Mouse (Mus musculus) megakaryocyte, embryonic 14.5 days (primary cell): Measurements from ENCODE around the gene Gprc5b. TPM values are rescaled to one million over a fixed set of nuclear protein-coding genes. Genes with fewer than 3 reads are reported as not detected.

Experiments
- H3K27me3 ChIP-seq: replicated peaks from 2 replicates; pipeline ENCODE3; 2012; ENCODE audit warnings: inconsistent platforms
- H3K36me3 ChIP-seq: replicated peaks from 2 replicates; pipeline ENCODE3; 2012; ENCODE audit warnings: low read length, inconsistent platforms, mixed read lengths
- H3K4me1 ChIP-seq: 2 replicates; pipeline ENCODE4 v1.6.1; 2012; ENCODE audit warnings: inconsistent platforms
- H3K4me3 ChIP-seq: replicated peaks from 2 replicates; pipeline ENCODE3; 2012; ENCODE audit warnings: moderate library complexity, mild to moderate bottlenecking, inconsistent platforms
- H3K9me3 ChIP-seq: 2 replicates; pipeline ENCODE4 v1.6.1; 2012; ENCODE audit warnings: inconsistent platforms
- FLI1 ChIP-seq: IDR thresholded peaks from 2 replicates; pipeline ENCODE4 v1.6.1; 2012; ENCODE audit warnings: low read length, inconsistent platforms, mixed read lengths
- GATA1 ChIP-seq: IDR thresholded peaks from 3 replicates; pipeline ENCODE4 v1.6.1; 2012; ENCODE audit warnings: mixed read lengths, low read length, inconsistent platforms, borderline replicate concordance
- polyA plus RNA-seq: library from polyadenylated mRNA; stranded (reverse); fragments of >175 nt; gene quantifications from 2 replicates; pipeline ENCODE4 v1.2.3, GENCODE M21; 2012; ENCODE audit warnings: low replicate concordance; ENCODE audit not compliant: insufficient read depth

The Gprc5b gene
- polyA plus RNA-seq, 1 experiment = 0.04 TPM

DNA sequence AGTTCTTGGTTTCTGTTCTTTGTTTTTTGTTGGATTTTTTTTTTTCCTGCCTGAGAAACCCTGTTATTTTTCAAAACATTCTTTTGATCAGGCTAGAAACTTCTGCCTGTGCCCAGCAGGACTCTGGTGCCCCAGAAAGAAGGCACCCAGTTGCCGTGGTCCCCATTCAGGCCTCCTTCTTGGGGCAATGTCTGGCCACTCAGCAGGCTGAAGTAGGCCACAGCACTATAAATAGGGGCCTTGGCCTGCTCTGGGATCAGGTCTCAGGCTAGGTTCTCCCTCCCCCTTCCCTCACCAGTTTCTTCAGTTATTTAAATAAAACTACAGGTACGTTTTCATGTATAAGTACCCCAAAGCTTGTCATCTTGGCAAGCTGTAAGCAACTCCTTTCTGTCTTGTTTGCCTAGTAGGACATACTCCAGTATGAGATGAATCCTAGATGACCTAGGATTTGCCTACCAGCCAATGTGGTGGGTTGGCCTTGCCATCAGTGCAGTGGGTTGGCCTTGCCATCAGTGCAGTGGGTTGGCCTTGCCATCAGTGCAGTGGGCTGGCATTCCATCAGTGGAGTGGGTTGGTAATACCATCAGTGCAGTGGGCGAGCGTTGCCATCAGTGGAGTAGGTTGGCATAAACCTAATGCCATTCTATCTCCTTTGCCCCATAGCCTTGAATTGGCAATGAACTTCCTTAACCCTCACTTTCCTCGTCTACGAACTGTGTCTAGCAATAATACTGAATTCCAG, 68.3 kb downstream of the Gprc5b start:
- Histone ChIP-seq H3K27me3 (peaks cover 6% of the 10 kb centered on the region), H3K9me3 (peaks cover 3% of the 10 kb centered on the region), H3K4me3 (no peak overlapping the region), H3K4me1 (peaks cover 12% of the 10 kb centered on the region), H3K36me3 (no peaks in the 10 kb centered on the region)
- no peak for TF ChIP-seq GATA1
- no peak for TF ChIP-seq FLI1

DNA sequence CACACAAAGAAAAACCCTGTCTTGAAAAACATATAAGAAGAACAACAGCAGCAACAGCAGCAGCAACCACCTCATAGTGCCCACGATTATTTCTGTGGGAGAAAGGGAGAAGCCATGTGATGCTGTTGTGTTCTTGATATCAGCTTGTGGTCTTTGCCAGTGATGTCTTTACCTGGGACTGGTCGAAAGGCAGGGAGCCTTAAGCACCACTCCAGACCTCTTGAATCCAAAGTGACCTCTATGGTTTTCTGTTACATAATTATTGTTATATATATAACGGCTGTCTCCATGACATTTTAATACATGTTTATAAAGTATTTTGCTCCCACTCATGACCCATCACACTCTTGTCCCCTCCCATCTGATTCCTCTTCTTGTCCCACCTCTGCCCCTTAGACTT, 69.5 kb downstream of the Gprc5b start:
- H3K4me3 ChIP-seq = no peak overlapping the region
- TF ChIP-seq GATA1 (no peak), FLI1 (no peak)
- H3K27me3 ChIP-seq = peaks cover 6% of the 10 kb centered on the region
- peaks cover 12% of the 10 kb centered on the region for H3K4me1 ChIP-seq
- peaks cover 3% of the 10 kb centered on the region for H3K9me3 ChIP-seq
- H3K36me3 ChIP-seq = no peaks in the 10 kb centered on the region

DNA sequence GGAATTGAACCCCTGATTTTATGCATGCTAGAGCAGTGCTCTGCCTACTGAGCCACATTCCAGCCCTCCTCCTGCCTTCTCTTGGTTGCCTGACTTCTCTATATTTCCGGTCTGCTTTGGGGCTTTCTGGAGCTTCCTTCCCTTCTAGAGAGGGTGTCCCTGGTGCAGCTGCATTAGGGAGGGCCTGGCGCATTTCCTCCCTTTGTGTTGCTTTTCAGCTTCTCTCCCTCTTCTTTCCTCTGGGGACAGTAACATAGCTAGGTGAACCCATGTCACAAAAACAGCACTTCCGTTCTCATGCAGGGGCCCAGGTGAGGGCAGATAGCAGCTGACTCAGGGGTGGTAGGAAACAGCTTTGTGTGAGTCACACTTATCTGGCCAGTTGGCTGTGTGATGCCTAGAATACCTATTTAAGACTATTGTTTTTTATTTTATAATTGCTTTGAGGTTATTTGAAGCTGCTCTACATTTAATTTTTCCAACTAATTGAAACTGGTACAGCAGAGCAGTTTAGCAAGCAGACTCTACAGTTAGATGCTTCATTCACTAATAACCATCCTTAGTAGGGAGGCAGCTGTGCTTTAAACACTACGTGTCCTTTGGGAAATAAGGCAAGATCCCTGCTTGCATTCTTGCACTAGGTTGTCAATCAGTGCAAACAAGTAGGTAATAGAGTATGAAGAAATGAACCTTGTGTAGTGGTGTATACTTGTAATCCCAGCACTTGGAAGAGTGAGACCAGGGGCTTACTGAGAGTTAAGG, 72.4 kb downstream of the Gprc5b start:
- Histone ChIP-seq H3K4me3 (no peak overlapping the region), H3K27me3 (peaks cover 3% of the 10 kb centered on the region), H3K4me1 (peaks cover 5% of the 10 kb centered on the region), H3K36me3 (no peaks in the 10 kb centered on the region), H3K9me3 (peaks cover 3% of the 10 kb centered on the region)
- TF ChIP-seq GATA1 = no peak
- TF ChIP-seq FLI1 = no peak

Other genes starting within 250 kb of the Gprc5b start
- gene Iqck, start 139.5 kb downstream of the Gprc5b start, polyA plus RNA-seq = 0.08 TPM in 1 of 2 replicates, not detected in the other
- 0.97 and 13.4 TPM in 2 replicates for gene Knop1, start 139.0 kb downstream of the Gprc5b start, polyA plus RNA-seq
- not detected in 2 replicates for gene Gpr139, start 189.4 kb upstream of the Gprc5b start, polyA plus RNA-seq